Mouse (Mus musculus) thymus, postnatal 36 days (tissue): ENCODE measurements at regions not wholly inside any gene's neighbourhood (a gene's known extent, or its start where the extent isn't known, plus 50 kb on each side); places are given as distances from the start of the nearest gene placed in this dataset.

ENCODE experiments used
- DNase-seq, 2 experiments: peaks; one replicate each; pipeline ENCODE4 v3.0.0; 2022; ENCODE audit warnings: mixed read lengths in 2 of 2

DNA sequence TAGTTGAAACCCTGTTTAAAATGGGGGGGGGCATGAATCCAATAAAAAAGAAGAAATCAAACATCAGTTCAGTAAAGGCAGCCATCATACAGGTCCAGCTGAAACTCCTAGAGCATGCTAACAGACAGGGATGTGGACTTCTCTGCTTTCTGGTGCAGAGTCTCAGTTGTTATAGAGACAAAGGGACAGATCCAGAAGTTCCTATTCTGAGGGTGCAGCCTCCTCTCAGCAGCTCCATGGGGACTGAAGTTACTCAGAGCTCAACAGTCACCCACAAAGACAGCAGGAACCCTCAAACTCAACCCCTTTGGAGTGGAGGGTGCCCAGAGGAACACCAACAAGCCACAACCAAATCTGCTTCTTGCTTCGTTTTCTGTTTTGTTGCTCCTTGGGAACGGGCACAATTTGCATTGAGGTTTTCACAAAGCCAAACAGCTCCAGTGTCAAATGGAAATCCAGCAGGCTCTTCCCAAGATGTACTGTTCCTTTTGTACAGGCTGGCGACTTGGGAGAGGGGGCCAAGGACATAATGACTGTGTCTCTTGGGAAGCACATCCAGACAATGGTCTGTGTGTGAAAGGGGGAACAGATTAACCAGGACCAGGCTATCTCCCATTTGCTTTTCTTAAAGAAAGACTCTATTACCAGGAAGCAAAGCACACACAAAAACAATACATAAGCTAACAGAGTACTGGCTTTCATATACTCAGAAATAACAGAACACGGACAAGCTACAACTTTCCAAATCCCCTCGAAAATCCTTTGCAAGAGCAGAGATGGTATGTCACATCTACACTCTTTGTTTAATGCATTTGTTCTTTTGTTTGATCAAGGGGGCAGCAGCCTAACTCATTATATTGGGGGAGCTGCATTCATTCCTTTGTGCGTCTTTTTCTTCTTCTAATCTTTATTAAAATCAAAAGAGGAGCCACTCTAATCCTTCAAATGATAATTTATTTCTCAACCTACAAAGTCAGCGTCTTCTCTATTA is 332.6 kb upstream of the Zfp462 start:
- DNase-seq: no peak

DNA sequence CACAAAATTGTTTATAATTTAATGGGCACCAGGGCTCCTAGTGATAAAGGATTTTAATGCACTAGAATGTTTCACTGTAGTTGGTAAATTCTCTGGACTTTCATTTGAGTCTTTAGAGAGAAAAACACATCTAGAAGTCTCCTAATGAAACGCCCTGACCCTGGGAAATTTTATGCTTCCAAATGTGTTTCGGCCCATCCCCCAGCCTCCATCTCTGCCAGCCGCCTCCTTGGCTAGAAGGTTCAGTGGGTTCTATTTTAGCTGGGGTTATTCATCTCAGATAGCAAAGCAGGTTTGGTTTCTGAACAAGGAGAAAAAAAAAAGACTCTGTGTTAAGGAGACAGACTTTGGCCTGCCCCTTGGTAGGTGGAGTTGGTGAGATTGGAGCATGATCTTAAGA is 331.8 kb upstream of the Zfp462 start:
- DNase-seq: no peak

DNA sequence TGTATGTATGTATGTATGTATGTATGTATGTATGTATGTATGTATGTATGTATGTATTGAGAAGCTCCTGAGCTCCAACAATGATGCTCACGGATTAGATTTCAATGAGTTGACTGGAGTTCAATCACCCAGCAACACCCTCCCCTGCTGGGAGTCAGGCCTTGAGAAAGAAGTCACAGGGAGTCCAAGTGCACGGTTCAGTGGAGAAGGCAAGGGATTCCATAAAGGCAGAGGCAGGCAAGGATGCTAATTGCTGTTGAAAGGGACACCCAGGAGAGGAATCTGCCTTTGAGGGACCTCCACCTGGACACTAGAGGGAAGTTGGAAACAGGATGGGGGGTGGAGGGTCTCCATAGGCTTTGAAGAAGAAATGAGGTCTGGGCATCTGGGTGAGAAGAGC is 331.2 kb upstream of the Zfp462 start:
- no peak for DNase-seq

DNA sequence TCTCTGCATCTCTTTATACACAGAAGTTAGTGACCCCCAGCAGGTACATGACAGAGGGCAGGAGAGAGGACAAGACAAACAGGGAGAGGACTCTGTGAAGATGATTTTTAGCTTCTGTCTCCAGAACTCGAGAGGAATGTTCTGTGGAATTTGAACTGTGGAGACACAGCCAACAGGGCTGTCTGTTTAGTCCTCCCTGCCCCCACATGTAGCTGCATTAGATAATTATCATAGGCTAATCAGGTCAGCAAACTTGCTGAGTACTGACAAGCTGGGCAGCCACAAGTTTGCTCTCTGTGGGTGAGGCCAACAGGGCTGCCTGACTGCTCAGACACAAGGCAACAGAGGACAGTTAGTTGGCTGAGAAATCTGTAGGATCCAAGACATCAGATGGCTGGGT is 329.0 kb upstream of the Zfp462 start:
- DNase-seq: no peak

DNA sequence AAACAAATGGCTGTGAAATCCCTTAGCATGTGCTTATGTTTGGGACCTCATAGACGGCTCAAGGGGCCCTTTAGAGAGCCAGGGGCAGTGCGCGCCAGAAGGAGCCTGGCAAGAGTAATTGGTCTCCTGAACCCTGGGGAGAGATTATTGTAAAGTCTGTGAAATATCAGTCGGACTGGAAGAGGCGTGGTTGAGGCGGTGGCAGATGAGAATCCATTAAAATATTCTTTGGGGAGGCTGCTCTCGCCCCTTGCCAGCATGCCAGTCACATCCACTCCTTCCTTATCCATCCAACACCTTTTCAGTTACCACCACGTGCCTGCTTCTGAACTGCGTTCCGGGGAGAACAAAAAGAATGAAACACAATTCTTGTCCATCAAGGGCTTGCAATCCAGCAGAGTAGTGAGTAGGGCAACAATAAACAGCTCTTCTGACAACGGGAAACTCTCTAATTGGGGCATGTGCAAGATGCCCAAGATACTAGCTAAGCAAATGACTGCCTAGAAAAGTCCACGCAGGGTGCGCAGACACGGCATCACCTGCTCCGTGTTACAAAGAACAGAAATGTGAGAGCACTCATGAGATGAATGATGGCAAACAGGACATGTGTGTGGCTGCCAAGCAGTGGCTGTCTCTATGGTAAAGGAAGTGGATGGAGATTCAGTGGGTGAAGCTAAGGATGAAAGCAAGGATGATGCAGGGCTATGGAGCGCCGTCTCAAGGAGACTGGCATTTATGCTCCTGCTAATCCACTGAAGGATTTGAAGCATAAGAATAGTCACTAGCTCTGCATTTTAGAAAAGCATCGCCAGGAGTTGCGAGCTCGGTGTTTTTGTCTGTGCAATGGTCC is 320.6 kb upstream of the Zfp462 start:
- DNase-seq: no peak

DNA sequence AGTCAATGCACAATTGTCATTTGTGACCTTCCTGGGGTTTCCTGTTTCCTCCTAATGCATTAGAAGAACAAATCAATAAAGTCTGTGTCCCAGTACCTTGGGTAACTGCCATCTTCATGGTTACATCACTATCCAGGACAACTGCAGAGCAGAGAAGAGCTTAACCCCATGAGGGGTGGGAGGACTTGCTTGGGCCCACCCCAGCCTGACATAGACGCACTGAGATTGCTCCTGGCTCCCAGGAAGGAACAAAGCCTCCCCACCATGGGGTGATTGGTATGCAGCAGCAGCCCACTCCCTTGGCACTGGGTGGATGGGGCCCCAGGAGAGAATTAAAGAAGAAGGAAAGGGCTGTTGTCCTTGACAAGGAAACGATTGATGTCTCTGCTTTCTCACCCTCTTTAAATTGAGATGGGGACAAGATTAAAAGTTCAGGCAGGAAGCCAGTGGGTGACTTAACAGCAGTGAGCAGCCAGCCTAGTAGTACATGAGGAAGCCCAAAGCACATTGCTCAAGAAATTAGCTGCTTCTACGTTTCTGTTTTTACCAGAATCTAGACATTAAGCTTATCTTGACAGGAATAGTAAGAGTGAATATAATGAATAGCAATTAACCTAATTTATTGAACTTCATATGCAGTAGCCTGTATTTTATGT is 307.7 kb upstream of the Zfp462 start:
- DNase-seq: no peak

DNA sequence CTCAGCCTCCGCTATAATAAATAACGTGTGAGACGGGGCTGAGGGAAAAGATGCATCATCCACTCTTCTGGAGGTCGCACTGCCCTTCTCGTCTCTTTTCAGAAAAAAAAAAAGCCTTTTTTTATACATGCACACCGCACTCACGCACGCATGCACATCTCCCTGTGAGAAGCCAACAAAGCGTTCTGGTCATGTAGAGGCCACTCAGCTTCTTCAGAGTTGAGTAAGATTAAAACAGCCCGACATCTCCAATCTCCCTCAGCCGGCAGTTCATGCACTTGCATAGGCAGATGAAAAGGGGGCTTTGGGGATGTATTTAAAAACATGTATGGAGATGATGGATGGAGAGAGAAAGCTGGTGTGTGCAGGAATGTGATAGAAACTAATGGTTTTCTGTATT is 298.8 kb upstream of the Zfp462 start:
- DNase-seq: no peak

DNA sequence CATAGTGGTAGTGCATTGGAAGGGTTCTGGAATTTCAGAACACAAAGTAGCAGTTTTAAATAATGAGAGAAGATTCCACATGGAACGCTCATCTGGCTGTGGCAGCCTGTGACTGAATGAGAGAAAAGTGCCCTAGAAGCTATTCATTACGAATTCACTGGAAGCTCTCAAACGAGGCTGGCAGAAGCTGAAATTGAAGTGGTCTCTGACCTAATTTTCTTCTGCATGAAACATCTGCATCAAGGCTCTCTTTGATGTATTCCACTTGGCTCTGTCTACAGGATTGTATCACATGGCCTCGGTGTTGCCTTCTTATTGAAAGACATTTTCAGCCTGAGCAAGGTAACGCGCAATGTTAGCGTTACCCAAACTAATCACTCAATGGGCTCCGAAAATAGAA is 298.4 kb upstream of the Zfp462 start:
- no peak for DNase-seq

DNA sequence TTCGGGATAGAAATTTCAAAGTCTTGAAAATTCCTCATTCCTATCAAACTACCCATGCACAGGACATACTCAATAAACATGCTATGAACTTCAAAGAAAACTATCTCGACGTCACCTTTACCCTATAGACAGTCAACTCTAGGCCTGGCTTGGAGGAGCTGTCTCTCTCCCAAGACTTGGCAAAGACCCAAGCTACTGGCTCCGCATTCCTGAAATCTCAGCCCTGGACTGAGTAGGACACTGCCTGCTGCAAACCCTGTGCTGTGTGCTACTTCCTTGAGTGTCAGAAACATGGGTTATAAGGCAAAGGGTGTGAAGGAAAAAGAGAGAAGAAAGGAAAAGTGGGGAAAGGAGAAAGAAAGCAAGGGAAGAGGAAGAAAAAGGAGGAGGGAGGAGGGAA is 296.6 kb upstream of the Zfp462 start:
- no peak for DNase-seq

DNA sequence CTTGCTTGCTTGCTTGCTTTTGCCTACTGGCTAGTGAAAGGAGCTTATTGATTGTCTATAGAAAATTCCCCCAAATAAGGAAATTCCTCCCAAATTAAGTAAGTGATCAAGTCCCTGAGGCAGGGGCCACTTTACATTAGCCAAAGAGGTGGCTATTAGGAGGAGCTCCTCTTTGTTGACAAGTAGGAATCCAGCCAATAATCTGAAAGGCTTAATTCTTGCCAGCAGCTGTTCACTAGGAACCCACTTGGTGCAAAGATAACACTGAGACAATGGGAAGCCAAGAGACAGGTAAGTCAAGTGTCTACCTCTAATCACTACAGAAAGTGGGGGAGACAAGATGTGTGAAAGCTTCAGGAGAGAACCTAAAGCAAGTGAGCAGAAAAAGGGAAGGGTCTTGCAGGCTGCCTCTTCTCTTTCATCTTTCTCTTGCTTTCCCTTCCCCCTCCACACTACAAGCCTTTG is 293.2 kb upstream of the Zfp462 start:
- no peak for DNase-seq

DNA sequence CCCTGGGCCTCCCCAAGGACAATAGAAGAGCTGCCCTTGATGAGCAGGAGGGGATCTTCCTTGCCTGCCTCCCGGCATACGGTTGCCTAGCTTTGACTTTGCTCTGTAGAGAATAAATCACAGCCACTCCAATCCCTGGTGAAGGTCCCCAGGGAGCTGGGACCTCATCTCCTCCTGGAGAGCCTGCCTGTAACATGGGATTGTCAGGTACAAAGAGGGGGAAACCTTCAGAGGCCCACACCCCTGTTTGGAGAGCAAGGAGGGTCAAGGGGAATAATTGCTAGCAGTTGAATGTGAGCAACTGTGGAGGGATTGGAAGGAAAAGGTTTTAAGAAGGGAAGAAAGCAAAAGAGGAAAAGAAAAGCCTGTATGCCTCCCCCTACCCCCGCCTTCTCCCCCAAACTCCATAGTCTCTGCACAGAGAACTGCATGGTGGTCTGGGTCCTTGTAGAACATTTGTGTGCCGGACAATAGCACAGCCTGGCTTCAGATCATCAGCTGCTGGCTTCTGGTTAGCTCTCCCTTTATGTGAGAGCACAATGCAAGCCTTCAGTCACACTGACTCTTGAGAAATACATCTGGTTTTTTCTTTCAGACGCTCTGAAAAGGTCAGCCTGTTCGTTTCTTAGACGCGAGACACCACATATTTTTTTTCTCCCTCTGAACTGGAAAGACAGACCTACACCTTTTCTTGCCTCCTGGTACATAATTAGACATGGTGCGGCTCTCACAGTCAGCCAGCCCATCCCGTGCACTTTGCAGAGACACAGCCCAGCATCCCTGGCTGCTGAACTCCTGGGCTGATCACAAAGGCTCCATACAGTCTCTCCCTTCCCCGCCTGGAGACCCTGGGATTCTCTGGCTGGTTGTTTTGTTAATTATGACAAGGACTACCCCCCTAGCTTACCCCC is 292.5 kb upstream of the Zfp462 start:
- no peak for DNase-seq

DNA sequence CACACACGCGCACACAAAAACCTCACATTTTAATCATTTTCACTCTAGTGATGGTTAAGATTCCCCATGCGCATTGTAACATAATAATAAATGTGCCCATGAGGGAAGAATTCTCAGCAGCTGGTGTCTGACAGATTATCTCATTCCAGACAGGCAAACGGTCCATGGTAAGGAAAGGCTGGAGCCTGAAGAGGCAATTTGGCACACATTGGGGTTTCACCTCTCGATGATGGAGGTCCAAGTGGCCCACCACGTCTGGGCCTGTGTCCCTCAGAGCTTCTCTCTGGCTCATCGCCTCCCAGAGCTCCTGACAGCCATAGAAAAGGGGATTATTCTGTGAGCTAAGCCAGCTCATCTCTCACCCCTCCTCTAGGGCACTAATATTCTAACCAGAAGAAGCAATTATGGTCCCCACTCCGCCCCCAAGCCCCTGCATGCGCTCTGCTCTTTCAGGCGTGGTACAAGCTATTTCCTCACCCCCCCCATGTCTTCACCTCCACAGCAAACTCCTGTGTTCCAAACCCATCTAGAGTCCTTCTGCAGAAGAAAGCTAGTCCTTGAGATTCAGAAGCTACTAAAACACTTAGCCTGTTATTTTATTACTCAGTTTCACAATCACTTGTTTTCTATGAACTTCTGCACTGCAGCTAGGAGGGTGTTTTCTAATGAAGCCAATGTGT is 291.6 kb upstream of the Zfp462 start:
- no peak for DNase-seq
